Mouse (Mus musculus) testis, postnatal 10 days (tissue): Measurements from ENCODE around the gene Mtcl1.
"Not testable (repeated sequence)": the region's sequence is repeated elsewhere in the genome, so short reads cannot be mapped to it uniquely, and the experiment has no call there.

ENCODE experiments used
- DNase-seq: peaks from one replicate; pipeline ENCODE4 v3.0.0; 2021; ENCODE audit warnings: low spot score

Mtcl1 gene

DNA sequence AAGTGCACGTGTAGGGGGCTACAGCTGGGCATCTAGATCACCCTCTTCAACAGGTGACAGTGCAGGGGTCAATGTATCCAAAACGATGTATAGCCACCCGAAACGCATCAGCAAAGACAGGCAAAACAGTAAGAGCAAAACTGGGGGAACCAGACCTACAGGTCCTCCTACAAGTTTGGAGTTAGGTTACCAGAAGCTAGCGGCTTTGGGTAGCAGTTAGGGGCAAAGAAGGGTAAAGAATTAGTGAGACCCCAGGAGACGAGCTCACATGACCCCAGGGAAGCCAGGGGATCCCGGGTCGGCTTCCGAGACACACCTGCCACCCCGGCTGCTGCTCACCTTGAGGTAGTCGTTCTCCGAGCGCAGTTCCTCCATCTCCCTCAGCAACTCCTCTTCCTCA lies 1.6 kb downstream of the Mtcl1 start:
- DNase-seq = no peak

DNA sequence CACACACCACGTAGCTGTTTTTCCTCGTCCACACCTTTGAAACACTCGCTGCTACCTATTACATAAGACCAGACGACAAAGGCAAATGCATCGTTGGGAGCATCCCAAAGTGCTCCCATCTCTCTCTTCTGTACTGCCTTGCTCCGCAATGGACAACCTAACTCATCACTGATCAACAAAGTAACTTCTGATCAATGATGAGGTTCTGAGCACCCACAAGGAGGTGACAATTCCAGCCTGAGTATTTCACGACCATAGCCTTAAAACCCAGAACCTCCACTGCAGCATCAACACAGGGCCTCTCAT lies 2.6 kb downstream of the Mtcl1 start:
- no peak for DNase-seq

DNA sequence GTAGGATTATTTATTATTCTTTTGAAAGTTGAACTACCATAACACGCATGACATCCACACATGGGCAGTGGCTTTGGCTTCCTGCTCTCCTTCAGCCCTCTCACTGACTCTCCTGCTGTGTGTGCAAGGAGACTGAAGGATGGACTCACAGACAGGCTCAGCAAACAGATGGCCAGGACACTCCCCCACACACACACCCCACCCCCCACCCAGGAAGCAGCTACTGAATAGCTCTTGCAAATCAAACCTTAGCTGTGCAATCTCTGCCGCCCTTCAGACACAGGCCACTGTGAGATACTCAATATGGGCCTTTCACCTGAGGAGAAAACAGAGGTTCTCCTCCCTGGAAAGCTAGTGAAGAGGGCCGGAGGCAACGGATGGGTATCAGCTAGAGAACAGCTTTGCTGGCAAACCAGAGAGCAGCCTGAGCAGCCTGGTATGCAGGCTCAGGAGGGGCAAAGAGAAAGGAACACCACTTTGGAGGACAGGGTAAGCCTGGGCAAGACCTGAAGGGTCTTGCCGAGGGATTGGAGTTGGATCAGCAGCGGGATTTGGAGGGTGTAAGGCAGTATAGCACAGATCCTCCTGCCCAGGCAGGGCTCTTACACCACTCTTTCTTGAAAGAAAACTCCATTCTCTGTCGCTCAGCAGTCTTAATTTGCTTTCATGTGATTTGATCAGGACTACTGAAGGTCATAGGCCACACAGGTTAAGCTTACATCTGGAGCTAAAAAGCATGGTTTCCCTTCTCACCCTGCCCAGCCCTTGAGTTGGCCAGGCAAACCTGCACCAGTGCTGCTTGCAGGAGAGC lies 3.1 kb downstream of the Mtcl1 start:
- no peak for DNase-seq

DNA sequence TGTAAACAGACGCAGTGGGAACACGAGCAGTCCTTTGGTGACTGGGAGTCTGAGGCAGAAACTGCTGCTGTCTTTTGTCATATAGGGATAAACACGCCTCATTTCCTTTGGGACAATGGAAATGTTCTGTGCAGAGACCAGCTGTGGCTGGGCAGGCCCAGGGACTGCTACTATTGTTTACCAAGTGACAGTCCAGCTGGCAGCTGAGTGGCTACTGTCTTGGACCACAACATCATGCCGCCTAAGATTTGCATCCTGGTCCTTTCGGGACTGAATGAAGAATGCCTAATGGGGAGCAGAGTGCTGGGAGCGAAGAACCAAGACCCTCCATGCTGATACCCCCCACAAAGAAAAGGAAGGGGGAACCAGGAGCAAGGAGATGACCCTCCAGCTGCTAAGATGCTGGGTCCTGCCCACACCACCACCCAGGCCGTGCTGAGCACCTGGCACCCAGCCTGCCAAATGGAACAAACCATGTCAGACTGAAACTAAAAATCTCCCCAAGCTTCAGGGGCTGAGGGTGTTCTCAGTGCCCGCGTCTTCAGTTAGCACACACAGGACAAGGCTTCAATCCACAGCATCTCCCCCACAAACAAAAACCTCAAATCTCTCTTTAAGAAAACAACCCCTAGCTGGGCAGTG lies 5.4 kb downstream of the Mtcl1 start:
- DNase-seq = no peak

DNA sequence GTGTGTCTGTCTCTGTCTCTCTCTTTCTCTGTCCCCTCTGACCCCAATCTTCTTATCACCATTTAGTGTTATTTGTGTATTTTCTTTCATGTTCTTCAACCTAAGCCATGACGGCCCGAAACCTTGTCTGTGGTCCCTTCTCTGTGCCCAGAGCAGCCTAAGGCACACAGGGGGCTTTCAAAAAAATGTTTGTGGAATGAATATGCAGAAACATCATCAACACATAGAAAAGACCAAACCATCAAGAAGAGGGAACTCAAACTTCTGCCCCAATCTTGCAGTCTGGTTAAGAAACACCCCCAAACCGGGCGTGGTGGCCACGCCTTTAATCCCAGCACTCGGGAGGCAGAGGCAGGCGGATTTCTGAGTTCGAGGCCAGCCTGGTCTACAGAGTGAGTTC lies 9.7 kb downstream of the Mtcl1 start:
- DNase-seq = no peak

DNA sequence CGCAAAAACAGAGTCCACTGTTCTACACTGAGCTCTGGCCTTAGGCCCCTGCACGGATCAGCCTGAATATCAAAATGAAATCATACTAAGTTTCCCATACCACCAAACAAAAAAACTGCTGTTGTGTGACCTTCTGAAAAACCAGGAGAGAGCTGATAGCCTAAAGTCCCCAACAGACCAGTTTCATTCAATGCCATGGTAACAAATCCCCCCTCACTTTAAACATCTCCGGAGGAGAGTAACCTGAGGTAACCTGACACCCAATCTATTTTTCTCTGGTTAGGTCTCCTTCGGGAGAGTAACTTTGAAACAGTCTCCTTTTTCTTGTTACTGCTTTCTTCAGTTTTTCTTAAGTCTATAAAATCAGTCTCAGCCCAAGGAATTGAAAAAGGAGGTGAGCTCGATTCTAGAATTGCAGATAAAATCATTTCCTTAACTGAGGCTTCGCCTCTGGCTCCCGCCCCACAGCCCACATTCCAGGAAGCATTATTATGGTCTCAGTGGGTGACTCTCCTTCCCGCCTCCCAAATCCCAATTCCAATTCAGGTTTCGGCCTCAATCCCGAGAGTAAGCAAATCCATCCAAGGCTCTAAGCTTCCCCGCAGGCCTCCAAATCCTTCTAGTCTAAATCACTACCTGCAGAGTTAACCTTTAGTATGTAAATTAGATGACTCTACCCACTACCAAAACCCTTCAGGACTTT lies 10.3 kb downstream of the Mtcl1 start:
- no peak for DNase-seq

DNA sequence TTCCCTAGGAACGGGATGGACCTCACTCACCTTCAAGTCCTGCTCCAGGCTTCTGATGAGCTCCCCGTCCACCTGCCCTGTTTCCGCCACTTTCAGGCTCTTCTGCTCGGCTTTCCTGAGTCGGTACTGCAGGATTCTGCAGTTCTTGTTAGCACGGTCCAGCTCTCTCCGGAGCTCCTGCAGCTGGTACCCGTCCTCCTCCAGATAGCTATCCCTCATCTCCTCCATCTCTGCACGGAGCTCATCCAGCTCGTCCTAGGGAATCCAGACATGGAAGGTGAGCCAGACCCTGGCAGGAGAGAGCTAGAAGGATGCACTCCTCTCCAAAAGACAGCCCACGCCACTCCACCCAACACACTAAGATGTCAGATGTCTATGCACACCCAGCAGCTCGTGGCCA lies 11.4 kb downstream of the Mtcl1 start:
- no peak for DNase-seq

DNA sequence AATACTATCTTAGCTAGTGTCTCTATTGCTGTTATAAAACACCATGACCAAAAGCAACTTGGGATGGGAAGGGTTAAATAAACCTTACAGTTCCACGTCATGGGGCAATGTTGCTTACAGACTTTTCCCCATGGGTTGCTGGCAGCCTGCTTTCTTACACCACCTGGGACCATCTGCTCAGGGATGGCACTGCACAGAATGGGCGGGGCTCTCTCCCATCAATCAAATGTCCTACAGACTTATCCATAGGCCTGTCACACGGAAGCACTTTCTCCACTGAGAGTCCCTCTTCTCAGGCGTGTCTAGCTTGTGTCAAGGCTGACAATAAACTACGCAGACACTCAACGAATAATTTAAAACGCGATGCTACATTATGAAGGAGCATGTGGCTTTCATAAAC lies 12.7 kb downstream of the Mtcl1 start:
- DNase-seq = no peak

DNA sequence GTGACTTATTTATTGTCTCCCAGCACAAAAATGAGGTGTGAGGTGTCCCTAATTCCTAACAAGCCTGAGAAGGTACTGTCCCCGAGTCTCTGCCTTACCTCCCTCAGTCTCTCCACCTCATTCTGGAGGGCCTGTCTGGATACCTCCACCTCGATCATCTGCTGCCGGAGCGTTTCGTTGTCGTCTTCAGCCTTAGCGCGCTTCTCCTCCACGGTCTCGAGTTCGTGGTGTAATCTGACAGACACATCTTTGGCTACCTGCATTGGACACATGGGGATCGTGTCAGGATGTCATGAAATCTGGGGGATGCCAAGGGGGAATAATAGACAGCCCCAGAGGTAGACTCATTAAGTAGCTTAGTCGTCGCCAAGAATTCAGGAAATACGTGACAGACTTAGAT lies 13.6 kb downstream of the Mtcl1 start:
- no peak for DNase-seq

DNA sequence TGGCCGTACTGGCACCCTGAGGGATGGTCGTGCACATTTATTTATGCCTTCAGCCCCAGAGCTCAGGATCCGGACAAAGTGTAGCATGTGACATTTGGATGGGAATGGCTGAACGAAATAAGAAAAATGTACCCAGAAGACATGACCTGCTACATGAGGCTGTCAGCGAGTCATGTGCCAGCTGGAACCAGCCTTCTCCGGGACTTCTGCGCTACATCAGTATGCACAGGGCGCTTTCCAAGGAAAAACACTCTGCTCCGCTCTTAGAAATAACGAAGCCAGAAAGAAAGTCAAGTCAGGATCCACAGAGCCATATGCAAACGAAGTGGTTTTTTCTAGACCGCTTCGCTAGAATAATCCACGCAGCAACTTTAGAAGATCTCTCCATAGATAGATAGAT lies 14.5 kb downstream of the Mtcl1 start:
- no peak for DNase-seq

DNA sequence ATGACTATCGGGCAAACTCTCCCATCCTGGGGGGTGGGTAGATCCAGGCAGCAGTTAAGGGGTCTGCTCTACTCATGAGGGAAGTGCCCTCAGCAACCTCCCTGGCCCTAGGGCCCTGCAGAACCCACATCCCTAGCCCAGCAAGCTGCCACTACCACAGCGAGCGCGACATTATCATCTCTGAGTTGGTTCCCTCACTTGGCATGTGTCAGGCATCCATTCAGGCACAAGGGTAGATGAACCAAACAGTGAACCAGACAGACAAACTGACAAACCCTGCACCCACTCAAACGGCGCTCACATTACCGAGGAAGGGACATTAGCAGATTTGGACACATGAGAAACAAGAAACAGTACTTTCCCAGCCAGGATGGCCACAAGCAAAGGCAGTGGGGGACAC lies 15.0 kb downstream of the Mtcl1 start:
- DNase-seq = no peak

DNA sequence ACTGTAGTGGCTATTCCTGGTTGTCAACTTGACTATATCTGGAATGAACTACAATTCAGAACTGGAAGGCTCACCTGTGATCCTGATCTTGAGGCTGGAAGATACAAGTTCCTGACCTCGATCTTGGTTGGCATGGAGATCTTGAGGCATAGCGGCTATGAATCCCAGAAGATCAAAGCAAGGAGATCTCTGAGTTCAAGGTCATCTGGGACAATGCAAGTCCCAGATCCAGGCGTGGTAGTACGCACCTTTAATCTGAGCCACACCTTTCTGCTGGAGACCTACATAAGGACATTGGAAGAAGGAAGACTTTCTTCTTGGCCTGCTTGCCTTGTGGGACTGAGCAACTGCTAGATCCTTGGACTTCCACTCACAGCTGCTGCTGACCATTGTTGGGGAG lies 24.9 kb downstream of the Mtcl1 start:
- DNase-seq = not testable (repeated sequence)

DNA sequence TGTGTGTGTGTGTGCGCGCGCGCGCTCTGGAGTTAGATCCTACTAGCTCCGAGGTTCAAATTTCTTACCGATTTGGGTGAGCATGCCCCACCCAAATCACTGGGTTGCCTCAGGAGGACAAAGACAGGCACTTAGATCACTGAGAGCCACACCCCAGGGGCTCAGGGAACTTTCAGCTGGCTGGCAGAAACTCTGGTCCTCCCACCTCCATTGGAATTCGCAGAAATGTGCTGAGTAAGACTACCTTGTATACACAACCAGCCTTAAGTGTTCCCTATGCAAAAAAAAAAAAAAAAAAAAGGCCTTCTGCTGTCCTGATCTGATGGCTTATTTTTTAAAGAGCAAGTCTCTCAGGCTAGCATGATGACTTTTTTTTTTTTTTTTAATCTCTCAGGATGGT lies 30.1 kb downstream of the Mtcl1 start:
- no peak for DNase-seq

DNA sequence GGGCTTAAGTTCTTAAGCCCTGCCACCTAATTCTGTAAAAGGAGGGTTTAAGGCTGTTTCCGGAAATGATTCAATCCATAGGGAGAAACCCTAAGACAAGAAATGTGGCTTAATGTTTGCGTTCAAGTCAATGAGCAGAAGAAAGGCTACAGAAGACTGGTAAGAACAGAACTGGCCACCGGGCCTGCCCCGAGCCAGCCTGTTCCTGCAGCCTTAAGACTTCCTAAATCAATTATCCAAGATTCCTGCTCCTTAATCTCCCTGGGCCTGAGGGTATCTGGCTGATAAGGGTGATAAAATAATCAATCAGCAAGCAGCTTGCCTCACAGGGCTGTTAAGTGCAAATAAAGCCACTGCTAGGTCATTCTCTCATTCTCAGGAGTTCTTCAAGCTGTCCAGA lies 31.8 kb downstream of the Mtcl1 start:
- no peak for DNase-seq

DNA sequence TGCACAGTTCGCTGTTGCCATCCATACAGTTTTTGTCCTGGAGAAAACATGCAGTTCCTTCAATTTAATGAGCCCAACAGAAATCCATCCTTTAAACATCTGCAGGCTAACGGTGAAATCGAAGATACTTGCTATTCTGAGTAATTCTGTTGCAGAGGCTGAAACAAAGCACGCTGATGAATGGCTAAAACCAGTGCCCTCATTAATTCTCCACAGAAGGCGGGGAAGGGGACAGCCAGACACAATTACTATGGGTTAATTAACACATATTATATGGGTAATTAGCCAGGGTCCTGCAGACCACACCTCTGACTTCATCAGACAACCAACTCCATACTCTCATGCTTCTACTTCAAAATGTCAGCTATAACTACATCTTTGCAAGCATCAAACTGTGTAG lies 32.2 kb downstream of the Mtcl1 start:
- DNase-seq = no peak

DNA sequence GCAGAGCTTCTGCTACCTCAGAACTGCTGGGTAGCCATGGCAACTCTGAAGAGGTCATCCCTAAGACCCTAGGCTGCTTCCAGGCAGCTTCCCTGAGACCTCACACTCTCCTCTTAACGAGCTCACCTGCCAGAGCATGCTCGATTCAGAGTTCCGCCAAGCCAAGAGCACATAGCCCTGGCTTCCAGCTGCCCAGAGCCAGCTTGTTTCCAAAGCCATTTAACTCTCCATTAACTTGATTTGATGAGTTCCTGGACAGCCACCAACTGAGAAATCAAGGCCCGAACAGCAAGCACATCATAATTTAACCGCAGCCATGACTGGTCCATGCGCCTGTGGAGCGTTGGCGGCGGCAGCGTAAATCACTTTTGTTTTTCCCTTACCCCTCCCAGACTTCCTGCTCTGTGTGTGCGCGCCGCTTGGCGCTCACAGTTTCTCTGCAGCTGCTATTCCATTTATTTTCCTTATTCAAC lies 32.7 kb downstream of the Mtcl1 start:
- DNase-seq = no peak

DNA sequence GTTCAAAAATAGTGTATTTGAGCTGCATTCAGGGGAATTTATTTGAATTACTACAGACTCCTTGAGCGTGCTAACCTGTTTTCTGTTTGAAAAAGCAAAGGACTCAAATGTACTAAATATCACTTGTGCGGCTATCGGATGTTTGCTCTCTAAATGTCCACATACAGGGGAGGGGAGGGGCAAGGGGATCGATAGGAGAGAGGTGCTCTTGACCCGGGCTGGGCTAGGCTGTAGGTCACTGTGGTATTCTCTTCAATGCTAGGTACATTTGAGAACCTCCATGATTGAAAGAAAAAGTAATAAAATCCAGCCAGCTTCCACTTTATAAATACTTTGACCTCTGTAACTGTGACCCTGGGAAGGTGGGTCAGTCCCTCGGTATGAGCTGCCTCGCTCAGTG lies 33.1 kb downstream of the Mtcl1 start:
- no peak for DNase-seq

DNA sequence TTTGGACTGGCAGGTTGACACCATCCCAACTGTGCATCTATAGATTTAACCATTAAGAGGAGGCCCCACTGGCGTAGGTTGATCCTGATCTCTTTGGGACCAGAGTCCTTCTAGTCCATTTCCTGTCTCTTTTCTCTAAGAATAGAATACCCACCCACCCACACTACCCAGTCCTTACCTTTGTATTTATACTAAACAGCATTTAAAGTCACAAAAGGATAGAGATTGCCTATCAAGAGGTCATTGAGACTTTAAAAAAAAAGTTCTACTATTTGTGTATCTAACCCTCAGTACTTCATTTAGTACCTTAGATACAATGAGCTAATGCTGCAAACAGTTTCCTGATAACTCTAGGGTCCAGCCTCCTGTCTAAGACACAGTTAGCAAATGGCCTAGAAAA lies 35.2 kb downstream of the Mtcl1 start:
- no peak for DNase-seq

DNA sequence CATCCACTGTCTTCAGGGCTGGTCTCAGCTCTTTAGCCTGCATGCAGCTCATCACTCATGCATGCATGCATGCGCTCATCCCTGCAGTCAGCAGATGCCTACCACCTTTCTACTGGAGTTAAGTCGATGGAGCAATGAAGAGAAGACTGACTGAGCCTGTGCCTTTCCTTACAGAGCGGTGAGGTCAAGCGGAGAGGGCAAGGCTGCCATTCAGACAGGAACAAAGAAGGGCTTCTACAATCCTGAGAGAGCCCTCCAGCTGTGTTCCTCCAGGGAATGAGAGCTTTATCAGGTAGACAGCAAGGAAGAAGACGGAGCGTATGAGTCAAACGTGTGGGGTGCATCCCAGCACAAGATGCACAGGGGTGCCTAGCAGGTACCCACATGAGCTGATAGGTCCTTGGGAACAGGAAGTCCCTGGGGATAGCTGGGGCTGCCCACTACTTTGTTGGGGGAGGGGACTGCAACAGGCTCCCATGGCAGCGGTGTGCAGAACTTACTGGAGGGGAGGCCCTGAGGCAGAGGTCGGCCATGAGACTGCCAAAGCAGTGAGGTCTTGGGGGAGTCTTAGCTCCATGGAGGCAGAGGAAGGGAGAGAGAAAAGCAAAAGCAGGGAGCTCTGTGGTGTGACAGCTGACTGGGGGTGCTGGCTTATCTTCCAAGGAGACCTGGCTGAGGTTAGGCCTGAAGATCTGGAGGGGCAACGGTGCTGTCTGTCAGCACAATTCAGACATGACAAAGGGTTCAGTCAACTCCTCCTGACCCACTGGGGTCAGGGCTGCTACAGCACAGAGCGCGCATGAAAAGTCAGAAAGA lies 37.2 kb downstream of the Mtcl1 start:
- no peak for DNase-seq

DNA sequence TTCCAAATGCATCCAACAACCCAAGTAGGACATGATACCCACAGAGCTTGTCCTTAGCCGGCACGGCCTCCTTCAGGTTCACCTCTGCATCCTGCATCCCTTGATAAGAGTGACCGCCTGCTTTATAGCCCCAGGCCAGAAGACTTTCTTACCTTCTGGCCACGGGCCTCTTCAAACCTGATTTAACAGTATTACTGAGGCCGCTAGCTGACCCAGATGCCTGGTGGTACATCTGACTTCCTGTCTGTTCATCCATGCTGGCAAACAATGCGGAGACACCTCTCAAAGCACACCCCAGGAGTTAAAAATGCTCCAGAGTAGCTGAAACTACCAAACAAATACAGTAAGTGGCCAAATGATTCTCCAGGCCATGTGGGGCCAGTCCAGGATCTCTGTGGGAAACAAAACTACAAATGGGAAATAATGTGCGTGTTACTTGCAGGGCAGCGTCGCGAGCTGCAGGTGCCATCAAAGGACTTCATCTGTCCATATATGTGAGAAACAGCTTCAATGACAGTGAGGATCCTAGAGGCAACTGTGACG lies 38.6 kb downstream of the Mtcl1 start:
- no peak for DNase-seq

DNA sequence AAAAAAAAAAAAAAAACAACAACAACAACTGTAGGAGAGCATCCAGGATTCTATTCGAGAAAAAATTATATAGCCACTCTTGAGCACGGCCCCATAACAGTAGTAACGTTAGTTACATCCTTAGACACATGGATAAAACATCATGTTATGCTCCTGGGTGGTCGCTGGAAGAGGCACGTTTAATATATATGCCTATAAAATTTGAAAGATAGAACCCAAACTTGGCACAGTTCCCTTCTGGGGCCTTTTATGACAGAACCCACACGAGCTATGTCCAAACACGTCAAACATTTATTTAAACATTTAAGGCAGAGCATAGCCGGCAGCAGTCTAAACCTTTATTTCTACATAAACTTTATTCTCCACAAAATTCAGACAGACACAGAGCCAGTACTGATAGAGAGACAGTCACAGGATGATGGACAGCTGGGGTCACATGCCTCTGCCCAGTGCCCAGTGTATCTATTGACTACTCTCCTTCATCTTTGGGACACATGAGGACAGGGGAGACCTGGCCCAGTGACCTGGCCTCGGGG lies 40.4 kb downstream of the Mtcl1 start:
- DNase-seq = no peak

DNA sequence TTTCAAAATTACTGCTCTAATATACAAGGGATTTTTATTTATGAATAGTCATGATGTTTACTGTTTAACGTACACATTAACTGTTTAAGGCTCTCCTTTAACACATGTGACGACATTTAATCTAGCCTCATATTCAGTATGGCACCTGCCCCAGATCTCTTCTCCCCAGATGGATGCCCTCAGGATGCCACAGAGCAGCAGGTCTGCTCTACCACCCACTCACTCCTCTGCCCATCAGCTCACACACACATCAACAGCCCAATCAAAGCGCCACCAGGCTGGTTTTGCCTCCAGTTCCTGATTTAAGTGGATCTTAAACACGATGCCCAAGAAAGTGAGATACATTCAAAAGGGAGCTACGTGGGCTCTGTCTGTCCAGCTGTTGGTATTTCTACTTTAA lies 41.1 kb downstream of the Mtcl1 start:
- no peak for DNase-seq
